ENCODE assay signal across 28 mouse cellular contexts in the genomic region with DNA sequence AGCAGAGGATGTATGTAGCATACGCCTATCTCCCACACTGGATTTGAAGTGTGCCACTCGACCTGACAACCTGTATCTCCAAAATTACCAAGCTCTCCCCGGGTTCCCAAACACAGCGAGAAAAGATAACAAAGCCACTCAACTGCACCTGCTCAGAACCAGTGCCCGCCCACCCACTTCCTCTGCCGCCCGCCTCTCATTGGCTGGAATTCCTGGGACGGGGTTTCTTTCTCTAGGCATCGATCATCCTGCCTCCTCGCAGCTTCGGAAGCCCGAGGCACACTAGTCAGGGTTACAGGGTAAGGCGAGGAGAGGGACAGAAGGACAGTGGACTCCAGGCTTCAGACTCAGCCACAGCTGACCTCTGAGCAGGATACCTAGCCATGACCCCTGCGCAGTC. TPM values are rescaled to one million over a fixed set of nuclear protein-coding genes. Genes with fewer than 3 reads are reported as not detected.
"Had no signal": no experiment of that assay in that cellular context is flagged by ENCODE, and none has a peak within 500 bp of the region (broad histone marks: within the 10 kb centered on the region; RNA-seq: fewer than 3 reads in every experiment).

No protein-coding gene starts in this region.

- H3K4me2 ChIP-seq: liver, embryonic 15.5 days; lung, embryonic 15.5 days; midbrain, embryonic 12.5 days; neural tube, embryonic 13.5 days; neural tube, embryonic 15.5 days had no signal

- H3K4me1 ChIP-seq: midbrain, embryonic 12.5 days; neural tube, embryonic 13.5 days had no signal

- ATAC-seq: liver, postnatal 0 days; lung, postnatal 0 days had no signal

- DNase-seq: liver, postnatal 0 days; lung, adult 2 months; lung, postnatal 14 days; lung, postnatal 36 days; midbrain, embryonic 14.5 days; retina, postnatal 1 day; right cerebral cortex, adult 18-20 months; right cerebral cortex, postnatal 25 days; right cerebral cortex, postnatal 4 days; spleen, adult 18-20 months; thymus, adult 18-20 months; thymus, postnatal 14 days; thymus, postnatal 36 days had no signal

- H3K9ac ChIP-seq: liver, embryonic 15.5 days; liver, postnatal 0 days; lung, embryonic 15.5 days; midbrain, embryonic 12.5 days; neural tube, embryonic 13.5 days; neural tube, embryonic 15.5 days had no signal

- H3K27ac ChIP-seq: liver, embryonic 15.5 days; lung, embryonic 15.5 days; macrophage; midbrain, embryonic 12.5 days; neural tube, embryonic 13.5 days; neural tube, embryonic 15.5 days had no signal

- H3K9me3 ChIP-seq: liver, embryonic 15.5 days; lung, embryonic 15.5 days; midbrain, embryonic 12.5 days; neural tube, embryonic 13.5 days; neural tube, embryonic 15.5 days had no signal

- H3K27me3 ChIP-seq: liver, embryonic 15.5 days; lung, embryonic 15.5 days; megakaryocyte, embryonic 14.5 days; midbrain, embryonic 12.5 days; neural tube, embryonic 13.5 days; neural tube, embryonic 15.5 days had no signal

- H3K4me3 ChIP-seq: liver, embryonic 15.5 days; lung, embryonic 15.5 days; megakaryocyte, embryonic 14.5 days; midbrain, embryonic 12.5 days; neural tube, embryonic 13.5 days; neural tube, embryonic 15.5 days had no signal

RNA-seq across cellular contexts. Expression of a gene that starts 5.0 kb away (rescaled TPM):
- total RNA-seq: megakaryocyte progenitor cell, adult 5-6 weeks; monocyte, adult 5-6 weeks had no signal
- polyA plus RNA-seq: neural tube, embryonic 11.5 days; stomach, embryonic 14.5 days; thymus, postnatal 0 days had no signal

RNA-seq across cellular contexts. Expression of a gene that starts 10.2 kb away (rescaled TPM):
- total RNA-seq: monocyte, adult 5-6 weeks had no signal

RNA-seq across cellular contexts. Expression of a gene that starts 22.8 kb away (rescaled TPM):
- total RNA-seq: megakaryocyte progenitor cell, adult 5-6 weeks; monocyte, adult 5-6 weeks had no signal

RNA-seq across cellular contexts. Expression of a gene that starts 56.7 kb away (rescaled TPM):
- total RNA-seq: monocyte, adult 5-6 weeks had no signal
- polyA plus RNA-seq: liver, postnatal 0 days; lung, embryonic 15.5 days; lung, postnatal 0 days; macrophage; midbrain, embryonic 12.5 days; midbrain, embryonic 14.5 days; midbrain, postnatal 0 days; neural tube, embryonic 11.5 days; neural tube, embryonic 13.5 days; neural tube, embryonic 15.5 days; stomach, embryonic 16.5 days; thymus, postnatal 0 days had no signal
